Mouse (Mus musculus) megakaryocyte, embryonic 14.5 days (primary cell): ENCODE measurements around the gene Rbm42.

ENCODE experiments used
- FLI1 ChIP-seq: IDR thresholded peaks from 2 replicates; pipeline ENCODE4 v1.6.1; 2012; ENCODE audit warnings: low read length, inconsistent platforms, mixed read lengths
- GATA1 ChIP-seq: IDR thresholded peaks from 3 replicates; pipeline ENCODE4 v1.6.1; 2012; ENCODE audit warnings: mixed read lengths, low read length, inconsistent platforms, borderline replicate concordance

DNA sequence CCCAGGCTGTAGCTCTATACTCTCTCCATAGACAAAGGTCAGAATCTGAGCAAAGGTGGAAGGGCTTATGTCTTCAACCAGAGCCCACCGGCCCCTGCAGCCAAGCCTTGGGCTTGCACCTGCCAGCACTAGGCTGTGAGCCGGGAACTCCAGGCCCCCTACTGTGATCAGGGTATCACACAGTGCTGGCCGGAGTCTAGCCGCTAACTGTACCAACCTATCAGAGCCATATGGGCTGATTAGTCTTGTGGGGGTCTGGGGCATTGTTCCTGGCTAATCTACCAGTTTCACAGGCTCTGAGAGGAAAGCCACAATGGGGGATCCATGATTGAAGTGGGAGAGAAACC lies 58.5 kb downstream of the Rbm42 start:
- TF ChIP-seq GATA1 (no peak), FLI1 (no peak)
